Mouse (Mus musculus) small intestine, adult 2 months (tissue): ENCODE data around the gene Vps52.

Experiments
- CTCF ChIP-seq: fragments of 200-500 bp; IDR thresholded peaks from 2 replicates; pipeline ENCODE4 v1.5.1; 2012; ENCODE audit warnings: low read depth, mild to moderate bottlenecking, control low read depth, inconsistent platforms, low read length, moderate library complexity, mixed read lengths; ENCODE audit not compliant: insufficient replicate concordance, insufficient read length; ENCODE audit errors: extremely low read depth
- POLR2A ChIP-seq: fragments of 200-500 bp; IDR thresholded peaks from 2 replicates; pipeline ENCODE4 v1.6.1; 2012; ENCODE audit warnings: low read depth, mild to moderate bottlenecking, control low read depth, inconsistent platforms, low read length, moderate library complexity

GRCm38 (mm10) chr17:33959135-33959534, 3.5 kb downstream of the Vps52 start:
- TF ChIP-seq POLR2A (no peak), CTCF (no peak)
